Mouse (Mus musculus) liver, embryonic 14.5 days (tissue): Measurements from ENCODE around the gene Map3k5. TPM values are rescaled to one million over a fixed set of nuclear protein-coding genes. Genes with fewer than 3 reads are reported as not detected.
A peak's percentile ranks its signal among the peaks of the same experiment; 100 is the strongest.

Experiments
- ATAC-seq: fragments of 200-750 bp; cut with Nextera tagmentation; 2 replicates; pipeline ENCODE4 v1.8.0; 2017; ENCODE audit warnings: moderate number of reproducible peaks, mild to moderate bottlenecking, moderate library complexity; ENCODE audit not compliant: insufficient read depth
- DNase-seq, 3 experiments: peaks; one replicate each; pipeline ENCODE4 v3.0.0-alpha.2; 2012 to 2013; ENCODE audit warnings: low read depth in 3 of 3, low spot score in 3 of 3
- H3K27ac ChIP-seq: fragments of 300-500 bp; sonication (generic); 2 replicates; pipeline ENCODE4 v1.5.1; 2014; ENCODE audit warnings: moderate library complexity, mild to moderate bottlenecking, control low read depth, inconsistent platforms
- H3K27me3 ChIP-seq: fragments of 300-500 bp; sonication (generic); 2 replicates; pipeline ENCODE4 v1.6.1; 2014; ENCODE audit warnings: mild to moderate bottlenecking, low read length, moderate library complexity; ENCODE audit not compliant: control insufficient read depth, insufficient read depth
- H3K36me3 ChIP-seq: fragments of 300-500 bp; sonication (generic); replicated peaks from 2 replicates; pipeline ENCODE4 v1.6.1; 2014; ENCODE audit warnings: low read depth; ENCODE audit not compliant: control insufficient read depth, insufficient read depth
- H3K4me1 ChIP-seq, 2 experiments: fragments of 200-500 bp in 1 of 2; fragments of 300-500 bp in 1 of 2; sonication (generic) in 1 of 2; replicated peaks; 2 replicates each; pipeline ENCODE4 v1.6.1; 2012 to 2014; ENCODE audit warnings: antibody characterized with exemption in 1 of 2, inconsistent platforms in 1 of 2, low read length in 1 of 2; ENCODE audit not compliant: control insufficient read depth in 2 of 2, insufficient read depth in 2 of 2
- H3K4me2 ChIP-seq: fragments of 300-500 bp; sonication (generic); 2 replicates; pipeline ENCODE4 v1.6.1; 2014; ENCODE audit warnings: low read depth, mild to moderate bottlenecking, control low read depth, moderate library complexity
- H3K4me3 ChIP-seq, 2 experiments: fragments of 200-500 bp in 1 of 2; fragments of 300-500 bp in 1 of 2; sonication (generic) in 1 of 2; 2 replicates each; pipeline ENCODE4 v1.5.1; 2012 to 2014; ENCODE audit warnings: low read depth in 2 of 2, low read length in 2 of 2, mild to moderate bottlenecking in 2 of 2, control low read depth in 1 of 2, inconsistent platforms in 1 of 2, moderate library complexity in 1 of 2; ENCODE audit not compliant: insufficient read depth in 1 of 2
- H3K9ac ChIP-seq: fragments of 300-500 bp; sonication (generic); replicated peaks from 2 replicates; pipeline ENCODE4 v1.6.1; 2014; ENCODE audit warnings: mild to moderate bottlenecking, control low read depth, moderate library complexity
- H3K9me3 ChIP-seq: fragments of 300-500 bp; sonication (generic); 2 replicates; pipeline ENCODE4 v1.6.1; 2016; ENCODE audit warnings: low read length, mixed read lengths; ENCODE audit not compliant: control insufficient read depth
- CTCF ChIP-seq: IDR thresholded peaks from 2 replicates; pipeline ENCODE4 v1.5.1; 2016; ENCODE audit warnings: antibody characterized with exemption, low read depth, control low read depth
- EP300 ChIP-seq: IDR thresholded peaks from 2 replicates; pipeline ENCODE4 v1.6.1; 2016; ENCODE audit warnings: antibody characterized with exemption, low read depth
- WGBS: fragments of 180-500 bp; shearing (Covaris S2); extraction: QIAGEN DNeasy Blood & Tissue Kit; methylation state at CpG from one replicate; pipeline ENCODE4 v1.1.7; 2014; ENCODE audit not compliant: insufficient replicate concordance; 5-methylcytosine and 5-hydroxymethylcytosine counted together
- polyA plus RNA-seq, 2 experiments: library from polyadenylated mRNA; depleted of rRNA in 1 of 2; stranded (reverse) in 1 of 2; unstranded in 1 of 2; fragments of >200 nt; fragmentation: Nextera tagmentation in 1 of 2; extraction: Ambion mirVana in 1 of 2; gene quantifications; 2 replicates each; pipeline versions ENCODE4 v1.2.1 to v1.2.3; 2012 to 2014

Map3k5 gene
- polyA plus RNA-seq, 2 experiments, result 1.0 to 1.1 TPM

DNA sequence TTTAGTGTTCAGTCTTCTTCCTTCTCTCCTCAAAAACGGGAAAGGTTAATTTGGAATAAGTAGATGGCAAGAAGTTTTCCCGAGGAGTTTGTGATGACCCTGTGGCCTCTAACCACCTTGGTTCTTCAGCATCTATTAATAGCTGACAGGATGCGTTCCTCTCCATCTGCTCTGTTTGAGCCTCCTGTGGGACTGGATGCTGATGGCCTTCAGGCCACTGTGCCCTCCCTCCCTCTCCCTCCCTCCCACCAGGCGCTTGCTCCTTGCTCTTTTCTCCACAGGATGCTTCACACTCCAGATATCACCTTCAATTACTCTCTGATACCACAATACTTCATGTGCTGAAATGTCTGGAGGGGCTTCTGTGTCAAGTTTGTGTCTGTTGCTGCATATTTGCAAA, 224.5 kb downstream of the Map3k5 start:
- H3K4me1 ChIP-seq, result peaks cover 0 to 5% of the 10 kb centered on the region in 2 experiments; a peak in 1 of 4 replicates
- H3K27me3 ChIP-seq, result no peaks in the 10 kb centered on the region
- DNase-seq (no peak), ATAC-seq (no peak)
- TF ChIP-seq CTCF (no peak), EP300 (no peak)
- no peak overlapping the region for H3K4me3 ChIP-seq
- no peak overlapping the region for H3K9ac ChIP-seq
- 39% methylated on average over 4 of the region's 4 CpGs for WGBS
- H3K4me2 ChIP-seq, result no peak overlapping the region
- no peaks in the 10 kb centered on the region for H3K9me3 ChIP-seq
- H3K27ac ChIP-seq, result no peak overlapping the region
- H3K36me3 ChIP-seq, result no peaks in the 10 kb centered on the region

DNA sequence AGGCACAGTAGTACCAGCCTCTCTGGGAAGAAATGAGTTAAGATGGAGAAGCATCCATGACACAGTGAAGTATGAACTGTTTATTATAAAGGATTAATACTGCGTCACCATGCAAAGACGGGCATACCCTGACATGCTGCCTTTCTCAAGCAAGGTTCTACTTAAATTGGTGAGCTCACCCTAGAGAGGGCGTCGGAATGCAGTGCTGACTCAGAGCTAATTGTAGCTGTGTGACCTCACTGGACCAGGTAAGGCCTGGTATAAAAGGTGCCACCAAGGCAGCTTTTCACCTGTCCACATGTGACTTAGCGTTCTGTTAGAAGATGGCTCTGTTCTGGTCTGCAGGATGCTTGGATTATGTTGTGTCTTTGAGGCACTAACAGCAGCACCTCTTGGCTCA, 225.0 kb downstream of the Map3k5 start:
- TF ChIP-seq EP300 (no peak), CTCF (no peak)
- 78% methylated on average over 5 of the region's 5 CpGs for WGBS
- peaks cover 0 to 5% of the 10 kb centered on the region in 2 experiments; a peak in 1 of 4 replicates for H3K4me1 ChIP-seq
- H3K9ac ChIP-seq, result no peak overlapping the region
- no peak overlapping the region for H3K4me2 ChIP-seq
- H3K4me3 ChIP-seq, result no peak overlapping the region
- ATAC-seq (no peak), DNase-seq (no peak)
- H3K9me3 ChIP-seq, result no peaks in the 10 kb centered on the region
- no peak overlapping the region for H3K27ac ChIP-seq
- no peaks in the 10 kb centered on the region for H3K36me3 ChIP-seq
- no peaks in the 10 kb centered on the region for H3K27me3 ChIP-seq

DNA sequence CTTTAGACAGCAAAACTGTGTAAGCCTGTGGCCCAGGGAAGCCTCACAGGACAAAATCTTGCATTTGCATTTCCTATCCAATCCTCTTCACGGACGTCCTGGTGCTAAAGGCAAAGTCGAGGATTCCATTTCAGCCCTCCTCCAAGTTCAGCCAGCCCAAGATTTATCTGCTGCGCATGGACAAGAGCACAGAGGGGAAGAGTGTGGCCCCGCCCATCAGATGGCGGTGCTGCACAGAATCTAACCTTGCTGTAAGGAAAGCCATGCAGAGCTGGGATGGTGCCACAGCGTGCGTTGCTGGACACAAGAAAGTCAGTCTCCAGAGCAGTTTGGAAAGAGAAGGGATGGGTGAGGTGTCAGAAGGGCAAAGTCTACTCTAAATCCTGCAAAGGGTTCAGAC, 226.6 kb downstream of the Map3k5 start:
- ATAC-seq, result no peak
- no peak overlapping the region for H3K27ac ChIP-seq
- H3K9me3 ChIP-seq, result no peaks in the 10 kb centered on the region
- no peak overlapping the region for H3K9ac ChIP-seq
- TF ChIP-seq CTCF (0 out of 2 replicates have a peak, but pooled peaks have one; percentile 2), EP300 (no peak)
- H3K4me1 ChIP-seq, result peaks cover 0 to 5% of the 10 kb centered on the region in 2 experiments; a peak in 1 of 4 replicates
- H3K27me3 ChIP-seq, result no peaks in the 10 kb centered on the region
- H3K4me3 ChIP-seq, result no peak overlapping the region
- no peaks in the 10 kb centered on the region for H3K36me3 ChIP-seq
- DNase-seq, result no peak
- WGBS, result 29% methylated on average over 8 of the region's 8 CpGs
- H3K4me2 ChIP-seq, result no peak overlapping the region

DNA sequence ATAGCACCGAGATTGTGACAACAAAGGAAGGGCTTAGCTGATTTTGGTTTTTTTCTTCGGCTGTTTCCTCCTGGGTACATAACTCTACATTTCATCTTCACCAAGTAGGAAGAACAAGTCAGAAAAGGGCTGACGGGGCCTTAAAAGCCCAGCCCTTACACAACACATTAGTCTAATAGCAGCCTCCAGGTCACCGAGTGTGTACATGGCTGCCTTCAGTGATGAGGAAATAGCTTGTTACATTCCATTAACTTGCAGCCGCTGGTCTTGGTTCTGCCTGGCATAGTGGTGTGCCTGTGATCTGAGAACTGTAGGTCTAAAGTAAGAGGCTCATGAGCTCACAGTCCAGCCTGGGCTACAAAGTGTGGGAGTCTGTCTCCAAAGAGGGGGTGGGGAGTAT, 230.5 kb downstream of the Map3k5 start:
- H3K4me3 ChIP-seq, result no peak overlapping the region
- DNase-seq, result no peak
- H3K9me3 ChIP-seq, result no peaks in the 10 kb centered on the region
- no peak overlapping the region for H3K27ac ChIP-seq
- no peaks in the 10 kb centered on the region for H3K36me3 ChIP-seq
- H3K4me2 ChIP-seq, result no peak overlapping the region
- TF ChIP-seq CTCF (no peak), EP300 (no peak)
- WGBS, result 67% methylated on average over 5 of the region's 5 CpGs
- ATAC-seq, result no peak
- peaks cover 0 to 23% of the 10 kb centered on the region in 2 experiments; a peak in 2 of 4 replicates for H3K4me1 ChIP-seq
- no peak overlapping the region for H3K9ac ChIP-seq
- H3K27me3 ChIP-seq, result no peaks in the 10 kb centered on the region

DNA sequence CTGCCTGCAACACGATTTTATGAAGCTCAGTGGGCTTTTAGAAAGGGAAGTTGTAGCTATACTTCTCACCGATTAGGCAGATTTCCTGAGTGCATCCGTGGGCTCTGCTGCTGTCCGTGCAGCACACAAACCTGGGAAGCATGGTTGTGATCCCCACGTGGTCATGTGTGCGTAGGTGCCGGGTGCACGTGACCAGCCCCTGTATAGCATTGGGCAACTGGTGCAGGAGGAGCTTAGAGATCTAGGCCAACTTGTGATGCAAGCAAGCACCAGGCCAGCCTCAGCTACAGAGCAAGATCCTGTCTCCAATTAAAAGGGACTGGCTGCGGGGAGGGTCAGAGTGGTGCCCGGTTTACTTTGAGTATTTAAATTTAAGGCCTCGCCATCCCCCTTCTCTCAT, 232.5 kb downstream of the Map3k5 start:
- H3K27me3 ChIP-seq, result no peaks in the 10 kb centered on the region
- H3K27ac ChIP-seq, result no peak overlapping the region
- TF ChIP-seq EP300, result no peak
- TF ChIP-seq CTCF, result no peak
- DNase-seq, result peak in 1 of 3 experiments; percentile 36
- no peaks in the 10 kb centered on the region for H3K36me3 ChIP-seq
- 31% methylated on average over 11 of the region's 11 CpGs for WGBS
- no peaks in the 10 kb centered on the region for H3K9me3 ChIP-seq
- ATAC-seq, result 0 out of 2 replicates have a peak, but pooled peaks have one; percentile 48
- no peak overlapping the region for H3K4me3 ChIP-seq
- no peak overlapping the region for H3K4me2 ChIP-seq
- peaks cover 0 to 28% of the 10 kb centered on the region in 2 experiments; a peak in 2 of 4 replicates for H3K4me1 ChIP-seq
- no peak overlapping the region for H3K9ac ChIP-seq
